ENCODE assay signal across 10 mouse cellular contexts in the genomic region with DNA sequence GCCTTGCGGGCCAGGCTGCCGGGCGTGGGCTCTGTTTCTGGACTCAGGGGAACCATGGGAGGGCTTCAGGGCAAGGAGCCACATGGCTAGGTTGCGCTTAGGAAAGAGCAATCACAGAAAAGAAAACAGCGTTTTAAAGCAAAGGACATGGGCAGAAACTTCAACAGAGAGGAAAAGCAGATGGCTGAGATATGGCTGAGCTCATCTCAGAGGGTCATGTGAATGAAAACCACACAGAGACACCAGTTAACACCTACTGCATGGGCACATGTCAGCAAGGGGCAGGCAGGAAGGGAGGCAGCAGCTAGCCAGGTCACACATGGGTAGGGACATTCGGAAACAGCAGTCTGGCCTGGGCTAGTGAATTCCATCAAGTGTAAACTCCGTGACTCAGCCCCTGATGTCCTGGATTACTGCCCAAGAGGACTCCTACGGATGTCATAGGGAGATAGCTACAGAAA. TPM values are rescaled to one million over a fixed set of nuclear protein-coding genes. Genes with fewer than 3 reads are reported as not detected.
DNase-seq lines count a peak whose midpoint lies in the region; ATAC-seq lines count a peak whose summit lies in the region.
"Had no signal": no experiment of that assay in that cellular context is flagged by ENCODE, and none has a peak within 500 bp of the region (broad histone marks: within the 10 kb centered on the region; RNA-seq: fewer than 3 reads in every experiment).

No protein-coding gene starts in this region.

- no peak overlapping the region for H3K9ac ChIP-seq in hindbrain, embryonic 13.5 days
- H3K9ac ChIP-seq: kidney, embryonic 15.5 days had no signal

- no peak for DNase-seq in hindbrain, embryonic 10.5 days (ENCODE audit: low spot score)
- DNase-seq in NIH3T3 (ENCODE audit: low read depth): peak; percentile 95
- DNase-seq in gastrocnemius, postnatal 14 days: peak; percentile 74
- peak; percentile 39 to 70 for DNase-seq in heart, postnatal 36 days
- no peak for DNase-seq in layer of hippocampus, adult 8-10 months (ENCODE audit: low spot score in 2 of 2)
- no peak for DNase-seq in thymus, postnatal 25 days

- no peak overlapping the region for H3K4me2 ChIP-seq in hindbrain, embryonic 13.5 days
- H3K4me2 ChIP-seq: kidney, embryonic 15.5 days; midbrain, embryonic 11.5 days had no signal

- no peak for ATAC-seq in hindbrain, embryonic 13.5 days (ENCODE audit: low FRiP score)
- no peak for ATAC-seq in CD4-positive, CD25-positive, alpha-beta regulatory T cell, adult 4 months

- no peaks in the 10 kb centered on the region for H3K36me3 ChIP-seq in hindbrain, embryonic 10.5 days
- no peaks in the 10 kb centered on the region for H3K36me3 ChIP-seq in hindbrain, embryonic 13.5 days
- H3K36me3 ChIP-seq: kidney, embryonic 15.5 days had no signal

- peaks cover 11% of the 10 kb centered on the region for H3K27me3 ChIP-seq in hindbrain, embryonic 10.5 days (ENCODE audit: insufficient read depth, poor library complexity, severe bottlenecking)
- 0 out of 2 replicates have a peak, but pooled peaks cover 2% of the 10 kb centered on the region for H3K27me3 ChIP-seq in hindbrain, embryonic 13.5 days
- H3K27me3 ChIP-seq: kidney, embryonic 15.5 days had no signal

- H3K4me1 ChIP-seq in hindbrain, embryonic 10.5 days (replicated peaks): peaks cover 34% of the 10 kb centered on the region
- peaks cover 25% of the 10 kb centered on the region for H3K4me1 ChIP-seq in hindbrain, embryonic 13.5 days (replicated peaks)

- no peak overlapping the region for H3K4me3 ChIP-seq in hindbrain, embryonic 10.5 days
- no peak overlapping the region for H3K4me3 ChIP-seq in hindbrain, embryonic 13.5 days
- H3K4me3 ChIP-seq: kidney, embryonic 15.5 days had no signal

- peak overlapping the region; percentile 86 for H3K27ac ChIP-seq in hindbrain, embryonic 10.5 days
- H3K27ac ChIP-seq in hindbrain, embryonic 13.5 days: no peak overlapping the region
- H3K27ac ChIP-seq: kidney, embryonic 15.5 days had no signal

- WGBS in hindbrain, embryonic 10.5 days: 87% methylated on average over 8 of the region's 8 CpGs
- 78% methylated on average over 8 of the region's 8 CpGs for WGBS in hindbrain, embryonic 13.5 days

- H3K9me3 ChIP-seq in hindbrain, embryonic 10.5 days: no peaks in the 10 kb centered on the region
- no peaks in the 10 kb centered on the region for H3K9me3 ChIP-seq in hindbrain, embryonic 13.5 days
- H3K9me3 ChIP-seq: kidney, embryonic 15.5 days had no signal

- intact Hi-C loops in gastrocnemius, postnatal 14 days (cut with DNase I; ENCODE audit: low total_unique reads): no loop called here
- intact Hi-C loops in heart, postnatal 36 days (cut with DNase I): no loop called here

RNA-seq across cellular contexts. Expression of a gene that starts 10.3 kb away (rescaled TPM):
- 28.5 and 32.2 TPM in 2 replicates for polyA plus RNA-seq in hindbrain, embryonic 10.5 days (2016; fragmentation: Nextera tagmentation; extraction: Ambion mirVana)
- 27.4 and 32.0 TPM in 2 replicates for polyA plus RNA-seq in hindbrain, embryonic 13.5 days (2015; fragmentation: Nextera tagmentation; extraction: Ambion mirVana)
- 10 to 100 TPM; 62.5 to 62.6 TPM for total RNA-seq in gastrocnemius, postnatal 14 days (2021)
- 10 to 100 TPM; 65.7 to 83.2 TPM for total RNA-seq in heart, postnatal 36 days (2021)
- 10 to 100 TPM; 10.3 to 13.7 (median 11.0) TPM for total RNA-seq in layer of hippocampus, adult 8-10 months (2022)
- under 1 TPM; 0.86 to 0.90 TPM for polyA plus RNA-seq in CD4-positive, CD25-positive, alpha-beta regulatory T cell, adult 4 months (2017; shearing (Covaris generic))

RNA-seq across cellular contexts. Expression of a gene that starts 45.4 kb away (rescaled TPM):
- polyA plus RNA-seq in hindbrain, embryonic 10.5 days (2016; fragmentation: Nextera tagmentation; extraction: Ambion mirVana): 12.3 and 15.6 TPM in 2 replicates
- 33.6 and 34.2 TPM in 2 replicates for polyA plus RNA-seq in hindbrain, embryonic 13.5 days (2015; fragmentation: Nextera tagmentation; extraction: Ambion mirVana)
- 1 to 10 TPM; 6.4 to 6.9 TPM for total RNA-seq in gastrocnemius, postnatal 14 days (2021)
- 10 to 100 TPM; 15.7 to 16.7 TPM for total RNA-seq in heart, postnatal 36 days (2021)
- 100 to 1,000 TPM; 165 to 192 (median 179) TPM for total RNA-seq in layer of hippocampus, adult 8-10 months (2022)
- polyA plus RNA-seq in CD4-positive, CD25-positive, alpha-beta regulatory T cell, adult 4 months (2017; shearing (Covaris generic)): 1 to 10 TPM; 1.5 to 2.0 TPM

Comparison
In these comparisons a context has a peak if more than half of its experiments do, and no peak if none do; other contexts are left out.
1. DNase-seq: peak in NIH3T3 (single experiment), gastrocnemius, postnatal 14 days (single experiment) and heart, postnatal 36 days (2 of 2); none in hindbrain, embryonic 10.5 days (single experiment), layer of hippocampus, adult 8-10 months (0 of 2) and thymus, postnatal 25 days (single experiment).
2. RNA of a gene that starts 10.3 kb away (total RNA-seq): 65.7 to 83.2 TPM in heart, postnatal 36 days and 62.5 to 62.6 TPM in gastrocnemius, postnatal 14 days; 10.3 to 13.7 TPM in layer of hippocampus, adult 8-10 months; every median in the first group is over 4 times any median in the second.
3. RNA of a gene that starts 45.4 kb away (total RNA-seq): 165 to 192 TPM in layer of hippocampus, adult 8-10 months; 15.7 to 16.7 TPM in heart, postnatal 36 days and 6.4 to 6.9 TPM in gastrocnemius, postnatal 14 days; every median in the first group is over 4 times any median in the second.